Mouse (Mus musculus): ENCODE results near the gene Catip.

- TF ChIP-seq CTCF (IDR thresholded peaks at IDR 0.05; ENCODE audit: low read depth, low read length) (no peak), GATA1 (IDR thresholded peaks at IDR 0.05; ENCODE audit: borderline replicate concordance, low read length) (no peak), TAL1 (conservative IDR thresholded peaks at IDR 0.05; ENCODE audit: low read depth, low read length) (no peak), POLR2AphosphoS5 (IDR thresholded peaks at IDR 0.05; ENCODE audit: insufficient replicate concordance, low read depth, low read length) (no peak), GATA2 (IDR thresholded peaks at IDR 0.05; ENCODE audit: borderline replicate concordance, low read depth, low read length) (no peak)
Measured at GRCm38 (mm10) chr1:74373372-74373771, 11.5 kb downstream of the Catip start.

Measured in G1E (cell line).